Mouse (Mus musculus) MEL (cell line): Measurements from ENCODE around the gene Boc. TPM values are rescaled to one million over a fixed set of nuclear protein-coding genes. Genes with fewer than 3 reads are reported as not detected.

Experiments used
- DNase-seq: peaks from one replicate; pipeline ENCODE4 v3.0.0; 2011; ENCODE audit warnings: low read depth, low spot score
- H3K27ac ChIP-seq: 2 replicates; pipeline ENCODE4 v1.5.1; 2012; ENCODE audit warnings: low read depth, mild to moderate bottlenecking, control low read depth, low read length, moderate library complexity; ENCODE audit not compliant: control insufficient read depth
- H3K27me3 ChIP-seq, 2 experiments: fragments of 150-350 bp in 1 of 2; sonication (generic) in 1 of 2; 2 replicates each; pipeline ENCODE4 v1.6.1; 2012; ENCODE audit warnings: low read length in 2 of 2, mild to moderate bottlenecking in 2 of 2, improper control_type of control experiment in 1 of 2, moderate library complexity in 1 of 2; ENCODE audit not compliant: insufficient read depth in 2 of 2, control insufficient read depth in 1 of 2
- H3K36me3 ChIP-seq, 2 experiments: 2 replicates each; pipeline ENCODE4 v1.6.1; 2012 to 2014; ENCODE audit warnings: low read length in 2 of 2, improper control_type of control experiment in 1 of 2, inconsistent platforms in 1 of 2, mild to moderate bottlenecking in 1 of 2; ENCODE audit not compliant: insufficient read depth in 2 of 2, control insufficient read depth in 1 of 2
- H3K4me1 ChIP-seq, 2 experiments: fragments of 150-350 bp in 1 of 2; sonication (generic) in 1 of 2; 2 replicates each; pipeline ENCODE4 v1.6.1; 2012; ENCODE audit warnings: low read length in 2 of 2, improper control_type of control experiment in 1 of 2, mild to moderate bottlenecking in 1 of 2; ENCODE audit not compliant: insufficient read depth in 2 of 2, control insufficient read depth in 1 of 2
- H3K4me3 ChIP-seq, 2 experiments: fragments of 150-350 bp in 1 of 2; sonication (generic) in 1 of 2; 2 replicates each; pipeline ENCODE4 v1.5.1; 2012; ENCODE audit warnings: low read depth in 2 of 2, low read length in 2 of 2, mild to moderate bottlenecking in 2 of 2, moderate library complexity in 2 of 2, control low read depth in 1 of 2, improper control_type of control experiment in 1 of 2; ENCODE audit not compliant: control insufficient read depth in 1 of 2, insufficient read depth in 1 of 2
- H3K79me2 ChIP-seq: 2 replicates; pipeline ENCODE4 v1.6.1; 2012; ENCODE audit warnings: mild to moderate bottlenecking, low read length, moderate library complexity; ENCODE audit not compliant: control insufficient read depth, poor library complexity, insufficient read depth
- H3K9ac ChIP-seq: 2 replicates; pipeline ENCODE4 v1.6.1; 2012; ENCODE audit warnings: low read depth, mild to moderate bottlenecking, control low read depth, low read length, moderate library complexity; ENCODE audit not compliant: control insufficient read depth, poor library complexity, severe bottlenecking
- H3K9me3 ChIP-seq: fragments of 150-350 bp; sonication (generic); replicated peaks from 2 replicates; pipeline ENCODE4 v1.6.1; 2012; ENCODE audit warnings: mild to moderate bottlenecking, low read length, improper control_type of control experiment, moderate library complexity; ENCODE audit not compliant: insufficient read depth
- BHLHE40 ChIP-seq: IDR thresholded peaks from 2 replicates; pipeline ENCODE4 v1.6.1; 2012; ENCODE audit warnings: low read depth, mild to moderate bottlenecking, inconsistent platforms, low read length, improper control_type of control experiment, borderline replicate concordance
- CHD1 ChIP-seq: IDR thresholded peaks from 2 replicates; pipeline ENCODE4 v1.6.1; 2012; ENCODE audit warnings: low read depth, mild to moderate bottlenecking, inconsistent platforms, low read length, improper control_type of control experiment
- CTCF ChIP-seq, 3 experiments: IDR thresholded peaks in 2 of 3; conservative IDR thresholded peaks in 1 of 3; 2 replicates each; pipeline ENCODE4 v1.5.1; 2011 to 2012; ENCODE audit warnings: low read length in 3 of 3, low read depth in 2 of 3, mild to moderate bottlenecking in 2 of 3, improper control_type of control experiment in 1 of 3, inconsistent platforms in 1 of 3, mixed read lengths in 1 of 3, moderate library complexity in 1 of 3; ENCODE audit not compliant: control insufficient read depth in 1 of 3, insufficient read depth in 1 of 3, poor library complexity in 1 of 3, severe bottlenecking in 1 of 3
- EP300 ChIP-seq, 2 experiments: IDR thresholded peaks; 2 replicates each; pipeline ENCODE4 v1.6.1; 2011; ENCODE audit warnings: improper control_type of control experiment in 2 of 2, low read length in 2 of 2, low read depth in 1 of 2, mild to moderate bottlenecking in 1 of 2
- KAT2A ChIP-seq: conservative IDR thresholded peaks from 2 replicates; pipeline ENCODE4 v1.6.1; 2012; ENCODE audit warnings: low read depth, low read length, improper control_type of control experiment, inconsistent platforms
- MAZ ChIP-seq: IDR thresholded peaks from 2 replicates; pipeline ENCODE4 v1.6.1; 2012; ENCODE audit warnings: low read depth, mild to moderate bottlenecking, inconsistent platforms, low read length, improper control_type of control experiment
- MXI1 ChIP-seq: IDR thresholded peaks from 2 replicates; pipeline ENCODE4 v1.6.1; 2011; ENCODE audit warnings: mild to moderate bottlenecking, low read depth, low read length, improper control_type of control experiment
- MYC ChIP-seq: IDR thresholded peaks from 2 replicates; pipeline ENCODE4 v1.6.1; 2011; ENCODE audit warnings: low read depth, mild to moderate bottlenecking, low read length, improper control_type of control experiment, moderate library complexity
- NELFE ChIP-seq: IDR thresholded peaks from 2 replicates; pipeline ENCODE4 v1.6.1; 2011; ENCODE audit warnings: low read depth, low read length, improper control_type of control experiment
- NRF1 ChIP-seq: IDR thresholded peaks from 2 replicates; pipeline ENCODE4 v1.6.1; 2014; ENCODE audit warnings: low read depth, mild to moderate bottlenecking, inconsistent platforms, low read length, improper control_type of control experiment, moderate library complexity; ENCODE audit not compliant: poor library complexity, insufficient read depth, severe bottlenecking
- POLR2A ChIP-seq, 2 experiments: IDR thresholded peaks; 2 replicates each; pipeline ENCODE4 v1.6.1; 2011 to 2012; ENCODE audit warnings: low read length in 2 of 2, mild to moderate bottlenecking in 2 of 2, control low read depth in 1 of 2, improper control_type of control experiment in 1 of 2, low read depth in 1 of 2, moderate library complexity in 1 of 2; ENCODE audit not compliant: control insufficient read depth in 1 of 2, insufficient read depth in 1 of 2, poor library complexity in 1 of 2
- POLR2AphosphoS5 ChIP-seq: IDR thresholded peaks from 2 replicates; pipeline ENCODE4 v1.6.1; 2012; ENCODE audit warnings: low read depth, borderline replicate concordance, mild to moderate bottlenecking, inconsistent platforms, low read length, moderate library complexity, mixed read lengths
- RAD21 ChIP-seq: IDR thresholded peaks from 2 replicates; pipeline ENCODE4 v1.6.1; 2011; ENCODE audit warnings: mild to moderate bottlenecking, low read depth, low read length, improper control_type of control experiment
- TAL1 ChIP-seq: IDR thresholded peaks from 2 replicates; pipeline ENCODE4 v1.6.1; 2012; ENCODE audit warnings: mild to moderate bottlenecking, inconsistent platforms, low read length, moderate library complexity, mixed read lengths
- TBP ChIP-seq: IDR thresholded peaks from 2 replicates; pipeline ENCODE4 v1.8.0; 2011; ENCODE audit warnings: low read depth, low read length, improper control_type of control experiment
- TCF12 ChIP-seq: IDR thresholded peaks from 2 replicates; pipeline ENCODE4 v1.6.1; 2014; ENCODE audit warnings: low read depth, mild to moderate bottlenecking, inconsistent platforms, low read length, improper control_type of control experiment, moderate library complexity
- UBTF ChIP-seq: IDR thresholded peaks from 2 replicates; pipeline ENCODE4 v1.6.1; 2012; ENCODE audit warnings: low read depth, mild to moderate bottlenecking, inconsistent platforms, low read length, improper control_type of control experiment, moderate library complexity, borderline replicate concordance; ENCODE audit not compliant: insufficient read depth
- USF1 ChIP-seq: IDR thresholded peaks from 2 replicates; pipeline ENCODE4 v1.6.1; 2014; ENCODE audit warnings: low read depth, mild to moderate bottlenecking, inconsistent platforms, low read length, improper control_type of control experiment, moderate library complexity
- ZC3H11A ChIP-seq: IDR thresholded peaks from 2 replicates; pipeline ENCODE4 v1.6.1; 2012; ENCODE audit warnings: low read depth, mild to moderate bottlenecking, inconsistent platforms, low read length, improper control_type of control experiment
- ZMIZ1 ChIP-seq: IDR thresholded peaks from 2 replicates; pipeline ENCODE4 v1.6.1; 2012; ENCODE audit warnings: low read depth, mild to moderate bottlenecking, inconsistent platforms, low read length, improper control_type of control experiment, moderate library complexity
- polyA plus RNA-seq, 2 experiments: library from polyadenylated mRNA; stranded (reverse) in 1 of 2; unstranded in 1 of 2; fragments of >175 nt in 1 of 2; fragments of >200 nt in 1 of 2; gene quantifications; 2 replicates each; pipeline versions ENCODE4 v1.2.1 to v1.2.4; 2012; ENCODE audit warnings: low replicate concordance in 2 of 2, low read depth in 1 of 2; ENCODE audit not compliant: insufficient read length in 2 of 2, insufficient read depth in 1 of 2, missing spikeins in 1 of 2
- total RNA-seq: library from RNA; depleted of rRNA; stranded (reverse); fragments of 300-350 nt; gene quantifications from 2 replicates; pipeline ENCODE4 v1.2.3, GENCODE M21; 2012

Boc gene
- total and polyA plus RNA-seq, 3 experiments = not detected

DNA sequence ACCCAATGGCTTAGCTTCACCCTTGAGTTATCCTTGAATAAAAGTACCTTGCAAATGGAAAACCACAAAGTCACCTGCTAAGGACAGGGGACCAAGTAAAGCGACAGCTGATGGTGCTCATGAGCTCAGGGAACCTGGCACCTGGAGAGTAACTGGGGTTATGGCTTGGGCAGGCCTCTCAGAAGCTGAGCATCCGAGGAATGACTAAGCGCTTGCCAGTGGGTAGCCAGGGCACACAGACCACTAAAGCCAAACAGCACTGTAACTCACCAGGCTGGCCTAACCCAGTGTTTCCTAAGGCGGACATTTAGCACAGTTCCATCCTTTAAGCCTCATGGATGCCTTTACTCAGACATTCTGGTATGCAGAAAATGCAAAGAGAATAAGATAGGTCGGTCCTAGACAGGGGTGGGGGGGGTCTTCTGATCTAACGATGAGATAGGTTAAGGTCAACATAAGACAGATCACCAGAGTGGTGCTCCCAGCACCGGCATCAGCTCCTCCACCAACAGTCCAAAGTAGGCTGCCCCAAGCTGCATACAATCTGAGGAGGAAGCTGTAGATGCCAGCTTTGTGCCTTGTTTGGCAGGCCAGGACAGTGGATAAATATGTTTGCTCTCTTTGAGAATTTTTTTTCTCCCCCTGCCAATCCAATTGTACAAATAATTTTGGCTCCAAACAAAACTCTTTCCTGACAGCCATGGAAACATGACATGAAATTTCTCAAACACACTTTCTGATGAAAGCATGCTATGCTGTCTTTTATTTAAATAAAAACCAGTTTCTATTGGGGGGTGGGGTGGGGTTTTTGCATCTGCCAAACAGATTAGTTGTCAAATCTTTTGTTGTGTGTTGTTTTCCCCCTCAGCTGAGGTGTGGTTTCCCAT is 49.0 kb downstream of the Boc start:
- no peaks in the 10 kb centered on the region for H3K9me3 ChIP-seq

GRCm38 (mm10) chr16:44508772-44509171 is 49.9 kb downstream of the Boc start:
- H3K9me3 ChIP-seq = no peaks in the 10 kb centered on the region
- TF ChIP-seq BHLHE40 = no peak
- no peak for TF ChIP-seq CTCF (IDR thresholded peaks at IDR 0.05 in 2 of 3, conservative IDR thresholded peaks at IDR 0.05 in 1 of 3; ENCODE audit: control insufficient read depth in 1 of 3, insufficient read depth in 1 of 3, low read depth in 2 of 3, low read length in 3 of 3, poor library complexity in 1 of 3, severe bottlenecking in 1 of 3)
- no peak for TF ChIP-seq USF1
- no peak for TF ChIP-seq MYC
- TF ChIP-seq ZMIZ1 = no peak
- no peak for TF ChIP-seq UBTF
- no peak for TF ChIP-seq NRF1
- TF ChIP-seq ZC3H11A = no peak
- TF ChIP-seq, all 39 proteins: peak for 0

More for the DNA sequence above, 49.0 kb downstream of the Boc start:
- no peak overlapping the region for H3K4me3 ChIP-seq
- H3K36me3 ChIP-seq = no peaks in the 10 kb centered on the region
- no peak overlapping the region for H3K27ac ChIP-seq
- H3K4me1 ChIP-seq = no peaks in the 10 kb centered on the region
- H3K79me2 ChIP-seq = no peaks in the 10 kb centered on the region
- H3K27me3 ChIP-seq = no peaks in the 10 kb centered on the region
- DNase-seq = no peak
- no peak overlapping the region for H3K9ac ChIP-seq
- TF ChIP-seq RAD21 = no peak
- TF ChIP-seq CHD1 = no peak
- TF ChIP-seq POLR2AphosphoS5 = no peak
- no peak for TF ChIP-seq TCF12
- TF ChIP-seq KAT2A = no peak
- TF ChIP-seq POLR2A (IDR thresholded peaks at IDR 0.05; ENCODE audit: control insufficient read depth in 1 of 2, insufficient read depth in 1 of 2, low read depth in 1 of 2, low read length in 2 of 2, poor library complexity in 1 of 2) = no peak
- TF ChIP-seq MXI1 = no peak
- TF ChIP-seq MAZ = no peak
- no peak for TF ChIP-seq TAL1
- TF ChIP-seq NELFE = no peak
- TF ChIP-seq EP300 (IDR thresholded peaks at IDR 0.05; ENCODE audit: low read depth in 1 of 2, low read length in 2 of 2) = no peak
- TF ChIP-seq ZMIZ1 = no peak
- TF ChIP-seq TBP = no peak

More at GRCm38 (mm10) chr16:44508772-44509171, 49.9 kb downstream of the Boc start:
- Histone ChIP-seq H3K79me2 (no peaks in the 10 kb centered on the region), H3K27me3 (no peaks in the 10 kb centered on the region), H3K4me1 (no peaks in the 10 kb centered on the region), H3K36me3 (no peaks in the 10 kb centered on the region), H3K27ac (no peak overlapping the region), H3K9ac (no peak overlapping the region), H3K4me3 (no peak overlapping the region)
- DNase-seq = no peak
